Mouse (Mus musculus) heart, postnatal 0 days (tissue): ENCODE measurements at regions not wholly inside any gene's neighbourhood (a gene's known extent, or its start where the extent isn't known, plus 50 kb on each side); places are given as distances from the start of the nearest gene placed in this dataset.

Experiments used
- ATAC-seq: fragments of 200-750 bp; cut with Nextera tagmentation; 2 replicates; pipeline ENCODE4 v1.8.0; 2017; ENCODE audit warnings: low read depth, moderate number of reproducible peaks, moderate library complexity; ENCODE audit not compliant: insufficient read depth
- DNase-seq: peaks from one replicate; pipeline ENCODE4 v3.0.0-alpha.2; 2016; ENCODE audit warnings: low spot score
- H3K27ac ChIP-seq: fragments of 300-500 bp; sonication (generic); 2 replicates; pipeline ENCODE4 v1.5.1; 2014; ENCODE audit warnings: low read depth, mild to moderate bottlenecking
- H3K27me3 ChIP-seq: fragments of 300-500 bp; sonication (generic); 2 replicates; pipeline ENCODE4 v1.6.1; 2014; ENCODE audit warnings: low read length, mixed read lengths; ENCODE audit not compliant: control insufficient read depth, insufficient read depth
- H3K36me3 ChIP-seq: fragments of 300-500 bp; sonication (generic); replicated peaks from 2 replicates; pipeline ENCODE4 v1.6.1; 2014; ENCODE audit warnings: low read length, mixed read lengths; ENCODE audit not compliant: control insufficient read depth, insufficient read depth
- H3K4me1 ChIP-seq: fragments of 300-500 bp; sonication (generic); 2 replicates; pipeline ENCODE4 v1.6.1; 2014; ENCODE audit warnings: antibody characterized with exemption; ENCODE audit not compliant: control insufficient read depth, insufficient read depth
- H3K4me2 ChIP-seq: fragments of 300-500 bp; sonication (generic); 2 replicates; pipeline ENCODE4 v1.6.1; 2014; ENCODE audit warnings: low read depth, mild to moderate bottlenecking, low read length, moderate library complexity
- H3K4me3 ChIP-seq: fragments of 300-500 bp; sonication (generic); 2 replicates; pipeline ENCODE4 v1.5.1; 2014; ENCODE audit warnings: low read depth, low read length
- H3K9ac ChIP-seq: fragments of 300-500 bp; sonication (generic); replicated peaks from 2 replicates; pipeline ENCODE4 v1.6.1; 2014; ENCODE audit warnings: low read depth, low read length, mixed read lengths
- H3K9me3 ChIP-seq: fragments of 300-500 bp; sonication (generic); replicated peaks from 2 replicates; pipeline ENCODE4 v1.6.1; 2016; ENCODE audit warnings: low read length; ENCODE audit not compliant: control insufficient read depth
- CTCF ChIP-seq: IDR thresholded peaks from 2 replicates; pipeline ENCODE4 v1.5.1; 2016; ENCODE audit warnings: antibody characterized with exemption, control low read depth, low read depth
- EP300 ChIP-seq: IDR thresholded peaks from 2 replicates; pipeline ENCODE4 v1.6.1; 2016; ENCODE audit warnings: antibody characterized with exemption, low read depth
- WGBS: fragments of 180-500 bp; shearing (Covaris S2); extraction: QIAGEN DNeasy Blood & Tissue Kit; methylation state at CpG from one replicate; pipeline ENCODE4 v1.1.7; 2014; 5-methylcytosine and 5-hydroxymethylcytosine counted together

- no peaks in the 10 kb centered on the region for H3K9me3 ChIP-seq
- no peaks in the 10 kb centered on the region for H3K4me1 ChIP-seq
- TF ChIP-seq EP300 (no peak), CTCF (no peak)
- no peak overlapping the region for H3K27ac ChIP-seq
- no peak overlapping the region for H3K9ac ChIP-seq
- no peaks in the 10 kb centered on the region for H3K27me3 ChIP-seq
- H3K36me3 ChIP-seq: no peaks in the 10 kb centered on the region
- H3K4me3 ChIP-seq: no peak overlapping the region
- no peak overlapping the region for H3K4me2 ChIP-seq
- DNase-seq: no peak
- ATAC-seq: no peak
- 79% methylated on average over 3 of the region's 3 CpGs for WGBS
Measured at GRCm38 (mm10) chr13:52422456-52422855, 108.6 kb downstream of the Diras2 start.

- ATAC-seq: no peak
- WGBS: 78% methylated on average over 5 of the region's 5 CpGs
Measured at GRCm38 (mm10) chr13:52428527-52428926, 102.6 kb downstream of the Diras2 start.

GRCm38 (mm10) chr13:52436756-52437155, 94.3 kb downstream of the Diras2 start:
- 63% methylated on average over 8 of the region's 8 CpGs for WGBS
- TF ChIP-seq CTCF (no peak), EP300 (no peak)
- no peak for ATAC-seq

More at GRCm38 (mm10) chr13:52428527-52428926, 102.6 kb downstream of the Diras2 start:
- H3K27me3 ChIP-seq: no peaks in the 10 kb centered on the region
- H3K4me1 ChIP-seq: no peaks in the 10 kb centered on the region
- H3K4me2 ChIP-seq: no peak overlapping the region
- no peak overlapping the region for H3K9ac ChIP-seq
- no peak for TF ChIP-seq EP300
- TF ChIP-seq CTCF: no peak
- no peaks in the 10 kb centered on the region for H3K36me3 ChIP-seq
- no peak for DNase-seq
- no peak overlapping the region for H3K4me3 ChIP-seq
- no peaks in the 10 kb centered on the region for H3K9me3 ChIP-seq
- H3K27ac ChIP-seq: no peak overlapping the region

GRCm38 (mm10) chr13:52445513-52445912, 85.6 kb downstream of the Diras2 start:
- TF ChIP-seq EP300: no peak
- TF ChIP-seq CTCF: no peak
- WGBS: 70% methylated on average over 10 of the region's 10 CpGs
- H3K36me3 ChIP-seq: no peaks in the 10 kb centered on the region
- no peak overlapping the region for H3K4me2 ChIP-seq
- ATAC-seq (no peak), DNase-seq (no peak)
- no peak overlapping the region for H3K4me3 ChIP-seq
- no peaks in the 10 kb centered on the region for H3K9me3 ChIP-seq
- H3K27ac ChIP-seq: no peak overlapping the region
- 0 out of 2 replicates have a peak, but pooled peaks cover 4% of the 10 kb centered on the region for H3K4me1 ChIP-seq
- no peaks in the 10 kb centered on the region for H3K27me3 ChIP-seq
- H3K9ac ChIP-seq: no peak overlapping the region

More at GRCm38 (mm10) chr13:52436756-52437155, 94.3 kb downstream of the Diras2 start:
- Histone ChIP-seq H3K27me3 (no peaks in the 10 kb centered on the region), H3K9ac (no peak overlapping the region), H3K4me3 (no peak overlapping the region), H3K4me1 (no peaks in the 10 kb centered on the region), H3K4me2 (no peak overlapping the region), H3K27ac (no peak overlapping the region), H3K9me3 (no peaks in the 10 kb centered on the region), H3K36me3 (no peaks in the 10 kb centered on the region)
- DNase-seq: no peak

GRCm38 (mm10) chr13:52448902-52449301, 82.2 kb downstream of the Diras2 start:
- no peak overlapping the region for H3K9ac ChIP-seq
- no peak for TF ChIP-seq EP300
- TF ChIP-seq CTCF: no peak
- H3K4me2 ChIP-seq: no peak overlapping the region
- DNase-seq: no peak
- no peak overlapping the region for H3K27ac ChIP-seq
- H3K4me3 ChIP-seq: no peak overlapping the region
- 0 out of 2 replicates have a peak, but pooled peaks cover 4% of the 10 kb centered on the region for H3K4me1 ChIP-seq
- no peak for ATAC-seq
- 55% methylated on average over 11 of the region's 11 CpGs for WGBS
- no peaks in the 10 kb centered on the region for H3K9me3 ChIP-seq
- H3K27me3 ChIP-seq: no peaks in the 10 kb centered on the region
- no peaks in the 10 kb centered on the region for H3K36me3 ChIP-seq

GRCm38 (mm10) chr13:52451486-52451885, 79.6 kb downstream of the Diras2 start:
- ATAC-seq: no peak
- Histone ChIP-seq H3K27me3 (no peaks in the 10 kb centered on the region), H3K36me3 (no peaks in the 10 kb centered on the region), H3K9me3 (no peaks in the 10 kb centered on the region), H3K4me3 (no peak overlapping the region), H3K9ac (no peak overlapping the region), H3K4me1 (0 out of 2 replicates have a peak, but pooled peaks cover 4% of the 10 kb centered on the region), H3K4me2 (no peak overlapping the region), H3K27ac (no peak overlapping the region)
- TF ChIP-seq CTCF (no peak), EP300 (no peak)
- 13% methylated on average over 9 of the region's 9 CpGs for WGBS
- no peak for DNase-seq
